10 mouse cellular contexts compared by ENCODE assay signal in the genomic region with DNA sequence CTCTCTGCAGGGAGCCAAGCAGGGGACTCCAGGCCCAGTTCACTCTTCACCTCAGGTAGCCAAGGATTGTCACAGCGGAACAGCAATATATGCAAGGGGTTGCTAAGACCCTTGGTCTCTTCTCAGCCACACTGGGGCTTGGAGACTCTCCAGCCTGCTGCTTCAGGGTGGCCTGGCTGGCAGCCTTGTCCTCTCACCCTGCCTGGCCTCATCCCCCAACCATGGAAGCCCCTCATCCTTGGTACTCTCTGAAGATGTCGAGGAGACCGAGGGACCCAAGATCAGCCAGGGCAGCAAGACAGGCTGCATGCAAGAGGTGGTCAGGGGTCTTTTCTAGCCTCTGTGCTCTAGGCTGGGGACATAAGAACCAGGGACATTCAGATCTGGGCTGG. TPM values are rescaled to one million over a fixed set of nuclear protein-coding genes. Genes with fewer than 3 reads are reported as not detected.
DNase-seq lines count a peak whose midpoint lies in the region; ATAC-seq and TF ChIP-seq lines count a peak whose summit lies in the region.
"Had no signal": no experiment of that assay in that cellular context is flagged by ENCODE, and none has a peak within 500 bp of the region (broad histone marks: within the 10 kb centered on the region; RNA-seq: fewer than 3 reads in every experiment).

No protein-coding gene starts in this region.

- no peaks in the 10 kb centered on the region for H3K79me2 ChIP-seq in myocyte (ENCODE audit: control insufficient read depth, insufficient read depth)

- H3K4me3 ChIP-seq in liver, embryonic 12.5 days, result no peak overlapping the region
- H3K4me3 ChIP-seq in liver, embryonic 11.5 days (ENCODE audit: low read depth, low read length), result no peak overlapping the region
- H3K4me3 ChIP-seq in embryonic fibroblast, embryonic 13.5 days (ENCODE audit: insufficient read depth, low read length), result no peak overlapping the region
- no peak overlapping the region for H3K4me3 ChIP-seq in hindbrain, embryonic 16.5 days (ENCODE audit: low read length)
- no peak overlapping the region for H3K4me3 ChIP-seq in myocyte

- H3K9ac ChIP-seq in liver, embryonic 12.5 days, result no peak overlapping the region
- no peak overlapping the region for H3K9ac ChIP-seq in liver, embryonic 11.5 days (ENCODE audit: low read depth, low read length)
- no peak overlapping the region for H3K9ac ChIP-seq in hindbrain, embryonic 16.5 days (ENCODE audit: low read depth, low read length)
- H3K9ac ChIP-seq: liver, embryonic 14.5 days had no signal

- H3K27ac ChIP-seq in liver, embryonic 12.5 days, result 0 out of 2 replicates have a peak overlapping the region, but pooled peaks have one; percentile 10
- H3K27ac ChIP-seq in liver, embryonic 11.5 days (ENCODE audit: low read depth, low read length), result no peak overlapping the region
- H3K27ac ChIP-seq in embryonic fibroblast, embryonic 13.5 days (ENCODE audit: insufficient read depth, low read length), result peak overlapping the region; percentile 70
- H3K27ac ChIP-seq in hindbrain, embryonic 16.5 days (ENCODE audit: low read depth, low read length), result peak overlapping the region; percentile 9; the same call in 1 of the 2 replicates
- H3K27ac ChIP-seq: liver, embryonic 14.5 days had no signal

- ATAC-seq in liver, embryonic 12.5 days, result no peak
- ATAC-seq in liver, embryonic 11.5 days (replicated peaks; ENCODE audit: low FRiP score), result no peak
- ATAC-seq in hindbrain, embryonic 16.5 days, result no peak
- ATAC-seq: Patski had no signal

- no peak for DNase-seq in liver, embryonic 11.5 days (ENCODE audit: low spot score)
- no peak for DNase-seq in frontal cortex, postnatal 36 days (ENCODE audit: low spot score in 2 of 2)
- DNase-seq in embryo, embryonic 11 days, result no peak
- DNase-seq in testis, postnatal 14 days (ENCODE audit: low spot score), result no peak

- no peak for TF ChIP-seq CTCF in embryonic fibroblast, embryonic 13.5 days (IDR thresholded peaks at IDR 0.05; ENCODE audit: borderline replicate concordance, insufficient read depth, low read length)

- peaks cover 22% of the 10 kb centered on the region for H3K27me3 ChIP-seq in liver, embryonic 12.5 days (replicated peaks)
- no peaks in the 10 kb centered on the region for H3K27me3 ChIP-seq in liver, embryonic 11.5 days (replicated peaks; ENCODE audit: control insufficient read depth, insufficient read depth, low read length)
- H3K27me3 ChIP-seq in hindbrain, embryonic 16.5 days (replicated peaks; ENCODE audit: control insufficient read depth, insufficient read depth, low read length), result no peaks in the 10 kb centered on the region
- H3K27me3 ChIP-seq in myocyte (ENCODE audit: control insufficient read depth, insufficient read depth, insufficient read length), result no peaks in the 10 kb centered on the region

- H3K36me3 ChIP-seq in liver, embryonic 12.5 days, result no peaks in the 10 kb centered on the region
- no peaks in the 10 kb centered on the region for H3K36me3 ChIP-seq in liver, embryonic 11.5 days (ENCODE audit: control insufficient read depth, insufficient read depth, low read length)
- H3K36me3 ChIP-seq in hindbrain, embryonic 16.5 days (ENCODE audit: control insufficient read depth, insufficient read depth, low read length), result no peaks in the 10 kb centered on the region
- H3K36me3 ChIP-seq in myocyte (ENCODE audit: control insufficient read depth, insufficient read depth), result no peaks in the 10 kb centered on the region

- WGBS in liver, embryonic 12.5 days (ENCODE audit: insufficient replicate concordance), result 35% methylated on average over 3 of the region's 3 CpGs
- WGBS in liver, embryonic 11.5 days, result 27% methylated on average over 3 of the region's 3 CpGs
- 30% methylated on average over 3 of the region's 3 CpGs for WGBS in hindbrain, embryonic 16.5 days

- 0 out of 2 replicates have a peak, but pooled peaks cover 3% of the 10 kb centered on the region for H3K4me1 ChIP-seq in liver, embryonic 12.5 days
- 0 out of 2 replicates have a peak, but pooled peaks cover 5% of the 10 kb centered on the region for H3K4me1 ChIP-seq in liver, embryonic 11.5 days (replicated peaks; ENCODE audit: control insufficient read depth, insufficient read depth, low read length)
- peaks cover 29% of the 10 kb centered on the region for H3K4me1 ChIP-seq in embryonic fibroblast, embryonic 13.5 days (ENCODE audit: control insufficient read depth, insufficient read depth, low read length)
- peaks cover 11% of the 10 kb centered on the region for H3K4me1 ChIP-seq in hindbrain, embryonic 16.5 days (ENCODE audit: control insufficient read depth, insufficient read depth, low read depth, low read length)

- H3ac ChIP-seq in myocyte (ENCODE audit: control insufficient read depth, insufficient read length), result no peak overlapping the region

- TF ChIP-seq POLR2A in embryonic fibroblast, embryonic 13.5 days (IDR thresholded peaks at IDR 0.05; ENCODE audit: low read depth, low read length), result no peak
- TF ChIP-seq POLR2A in myocyte (IDR thresholded peaks at IDR 0.05; ENCODE audit: insufficient read length, low read depth), result no peak

- no peak overlapping the region for H3K4me2 ChIP-seq in liver, embryonic 12.5 days
- H3K4me2 ChIP-seq in liver, embryonic 11.5 days, result no peak overlapping the region; the same call in 1 of the 2 replicates
- H3K4me2 ChIP-seq in hindbrain, embryonic 16.5 days (ENCODE audit: low read length), result peak overlapping the region; percentile 27
- H3K4me2 ChIP-seq in myocyte (ENCODE audit: low read depth), result peak overlapping the region; percentile 57

- no peaks in the 10 kb centered on the region for H3K9me3 ChIP-seq in liver, embryonic 12.5 days (replicated peaks)
- no peaks in the 10 kb centered on the region for H3K9me3 ChIP-seq in liver, embryonic 11.5 days (ENCODE audit: control insufficient read depth, low read length)
- no peaks in the 10 kb centered on the region for H3K9me3 ChIP-seq in hindbrain, embryonic 16.5 days (ENCODE audit: control insufficient read depth, low read length)

TF ChIP-seq in myocyte, 11 proteins besides CTCF, POLR2A, EP300 and RAD21:
- TF ChIP-seq TCF12 (IDR thresholded peaks at IDR 0.05; ENCODE audit: insufficient read depth, poor library complexity, severe bottlenecking) (no peak), MYOD1 (IDR thresholded peaks at IDR 0.05; ENCODE audit: control insufficient read depth in 1 of 3, insufficient read length in 2 of 3, low read depth in 2 of 3) (no peak), REST (IDR thresholded peaks at IDR 0.05; ENCODE audit: insufficient read depth, insufficient read length) (no peak)

RNA-seq across cellular contexts. Expression of a gene that starts 7.7 kb away (rescaled TPM):
- polyA plus RNA-seq in liver, embryonic 12.5 days (2016; fragmentation: Nextera tagmentation; extraction: Ambion mirVana), result 14.1 and 14.4 TPM in 2 replicates
- polyA plus RNA-seq in liver, embryonic 11.5 days (2014; fragmentation: Nextera tagmentation; extraction: Ambion mirVana), result 18.1 and 20.8 TPM in 2 replicates
- polyA plus RNA-seq in embryonic fibroblast, embryonic 13.5 days (2011; ENCODE audit: insufficient read length, low read depth, missing spikeins), result 768 and 923 TPM in 2 replicates
- polyA plus RNA-seq in hindbrain, embryonic 16.5 days (2015; fragmentation: Nextera tagmentation; extraction: Ambion mirVana), result 26.5 and 43.1 TPM in 2 replicates
- polyA plus RNA-seq in myocyte (2012; fragmentation: generic; extraction: Trizol), result 144 TPM

Comparison
In these comparisons a context has a peak if more than half of its experiments do, and no peak if none do; other contexts are left out.
1. H3K4me2 ChIP-seq: peak in hindbrain, embryonic 16.5 days (single experiment) and myocyte (single experiment); none in liver, embryonic 12.5 days (single experiment) and liver, embryonic 11.5 days (single experiment).